Mouse (Mus musculus) MEL (cell line): ENCODE data around the gene Gpd1. TPM values are rescaled to one million over a fixed set of nuclear protein-coding genes. Genes with fewer than 3 reads are reported as not detected.

ENCODE experiments used
- DNase-seq: peaks from one replicate; pipeline ENCODE4 v3.0.0; 2011; ENCODE audit warnings: low read depth, low spot score
- H3K27ac ChIP-seq: 2 replicates; pipeline ENCODE4 v1.5.1; 2012; ENCODE audit warnings: low read depth, mild to moderate bottlenecking, control low read depth, low read length, moderate library complexity; ENCODE audit not compliant: control insufficient read depth
- H3K27me3 ChIP-seq, 2 experiments: fragments of 150-350 bp in 1 of 2; sonication (generic) in 1 of 2; 2 replicates each; pipeline ENCODE4 v1.6.1; 2012; ENCODE audit warnings: low read length in 2 of 2, mild to moderate bottlenecking in 2 of 2, improper control_type of control experiment in 1 of 2, moderate library complexity in 1 of 2; ENCODE audit not compliant: insufficient read depth in 2 of 2, control insufficient read depth in 1 of 2
- H3K36me3 ChIP-seq, 2 experiments: 2 replicates each; pipeline ENCODE4 v1.6.1; 2012 to 2014; ENCODE audit warnings: low read length in 2 of 2, improper control_type of control experiment in 1 of 2, inconsistent platforms in 1 of 2, mild to moderate bottlenecking in 1 of 2; ENCODE audit not compliant: insufficient read depth in 2 of 2, control insufficient read depth in 1 of 2
- H3K4me1 ChIP-seq, 2 experiments: fragments of 150-350 bp in 1 of 2; sonication (generic) in 1 of 2; 2 replicates each; pipeline ENCODE4 v1.6.1; 2012; ENCODE audit warnings: low read length in 2 of 2, improper control_type of control experiment in 1 of 2, mild to moderate bottlenecking in 1 of 2; ENCODE audit not compliant: insufficient read depth in 2 of 2, control insufficient read depth in 1 of 2
- H3K4me3 ChIP-seq, 2 experiments: fragments of 150-350 bp in 1 of 2; sonication (generic) in 1 of 2; 2 replicates each; pipeline ENCODE4 v1.5.1; 2012; ENCODE audit warnings: low read depth in 2 of 2, low read length in 2 of 2, mild to moderate bottlenecking in 2 of 2, moderate library complexity in 2 of 2, control low read depth in 1 of 2, improper control_type of control experiment in 1 of 2; ENCODE audit not compliant: control insufficient read depth in 1 of 2, insufficient read depth in 1 of 2
- H3K79me2 ChIP-seq: 2 replicates; pipeline ENCODE4 v1.6.1; 2012; ENCODE audit warnings: mild to moderate bottlenecking, low read length, moderate library complexity; ENCODE audit not compliant: control insufficient read depth, poor library complexity, insufficient read depth
- H3K9ac ChIP-seq: 2 replicates; pipeline ENCODE4 v1.6.1; 2012; ENCODE audit warnings: low read depth, mild to moderate bottlenecking, control low read depth, low read length, moderate library complexity; ENCODE audit not compliant: control insufficient read depth, poor library complexity, severe bottlenecking
- H3K9me3 ChIP-seq: fragments of 150-350 bp; sonication (generic); replicated peaks from 2 replicates; pipeline ENCODE4 v1.6.1; 2012; ENCODE audit warnings: mild to moderate bottlenecking, low read length, improper control_type of control experiment, moderate library complexity; ENCODE audit not compliant: insufficient read depth
- E2F4 ChIP-seq: IDR thresholded peaks from 2 replicates; pipeline ENCODE4 v1.6.1; 2011; ENCODE audit warnings: low read depth, low read length, improper control_type of control experiment, borderline replicate concordance
- ELF1 ChIP-seq: IDR thresholded peaks from 2 replicates; pipeline ENCODE4 v1.6.1; 2014; ENCODE audit warnings: low read depth, mild to moderate bottlenecking, inconsistent platforms, low read length, improper control_type of control experiment, moderate library complexity
- ETS1 ChIP-seq: IDR thresholded peaks from 2 replicates; pipeline ENCODE4 v1.6.1; 2012; ENCODE audit warnings: low read depth, mild to moderate bottlenecking, inconsistent platforms, low read length, improper control_type of control experiment, moderate library complexity
- HCFC1 ChIP-seq: IDR thresholded peaks from 2 replicates; pipeline ENCODE4 v1.6.1; 2012; ENCODE audit warnings: low read depth, mild to moderate bottlenecking, inconsistent platforms, low read length, improper control_type of control experiment, moderate library complexity
- KAT2A ChIP-seq: conservative IDR thresholded peaks from 2 replicates; pipeline ENCODE4 v1.6.1; 2012; ENCODE audit warnings: low read depth, low read length, improper control_type of control experiment, inconsistent platforms
- MAFK ChIP-seq: IDR thresholded peaks from 2 replicates; pipeline ENCODE4 v1.6.1; 2011; ENCODE audit warnings: low read depth, mild to moderate bottlenecking, low read length, improper control_type of control experiment, borderline replicate concordance
- MAX ChIP-seq: IDR thresholded peaks from 2 replicates; pipeline ENCODE4 v1.6.1; 2011; ENCODE audit warnings: low read length, improper control_type of control experiment
- MAZ ChIP-seq: IDR thresholded peaks from 2 replicates; pipeline ENCODE4 v1.6.1; 2012; ENCODE audit warnings: low read depth, mild to moderate bottlenecking, inconsistent platforms, low read length, improper control_type of control experiment
- MEF2A ChIP-seq: IDR thresholded peaks from 2 replicates; pipeline ENCODE4 v1.6.1; 2014; ENCODE audit warnings: low read depth, mild to moderate bottlenecking, inconsistent platforms, low read length, improper control_type of control experiment; ENCODE audit not compliant: poor library complexity, insufficient replicate concordance, severe bottlenecking; ENCODE audit errors: extremely low read depth
- MXI1 ChIP-seq: IDR thresholded peaks from 2 replicates; pipeline ENCODE4 v1.6.1; 2011; ENCODE audit warnings: mild to moderate bottlenecking, low read depth, low read length, improper control_type of control experiment
- MYB ChIP-seq: IDR thresholded peaks from 2 replicates; pipeline ENCODE4 v1.6.1; 2011; ENCODE audit warnings: mild to moderate bottlenecking, low read depth, low read length, improper control_type of control experiment
- NRF1 ChIP-seq: IDR thresholded peaks from 2 replicates; pipeline ENCODE4 v1.6.1; 2014; ENCODE audit warnings: low read depth, mild to moderate bottlenecking, inconsistent platforms, low read length, improper control_type of control experiment, moderate library complexity; ENCODE audit not compliant: poor library complexity, insufficient read depth, severe bottlenecking
- POLR2AphosphoS5 ChIP-seq: IDR thresholded peaks from 2 replicates; pipeline ENCODE4 v1.6.1; 2012; ENCODE audit warnings: low read depth, borderline replicate concordance, mild to moderate bottlenecking, inconsistent platforms, low read length, moderate library complexity, mixed read lengths
- SMC3 ChIP-seq: IDR thresholded peaks from 2 replicates; pipeline ENCODE4 v1.6.1; 2011; ENCODE audit warnings: low read depth, low read length, improper control_type of control experiment
- TAL1 ChIP-seq: IDR thresholded peaks from 2 replicates; pipeline ENCODE4 v1.6.1; 2012; ENCODE audit warnings: mild to moderate bottlenecking, inconsistent platforms, low read length, moderate library complexity, mixed read lengths
- UBTF ChIP-seq: IDR thresholded peaks from 2 replicates; pipeline ENCODE4 v1.6.1; 2012; ENCODE audit warnings: low read depth, mild to moderate bottlenecking, inconsistent platforms, low read length, improper control_type of control experiment, moderate library complexity, borderline replicate concordance; ENCODE audit not compliant: insufficient read depth
- USF1 ChIP-seq: IDR thresholded peaks from 2 replicates; pipeline ENCODE4 v1.6.1; 2014; ENCODE audit warnings: low read depth, mild to moderate bottlenecking, inconsistent platforms, low read length, improper control_type of control experiment, moderate library complexity
- USF2 ChIP-seq, 2 experiments: IDR thresholded peaks; 2 replicates each; pipeline ENCODE4 v1.6.1; 2011 to 2012; ENCODE audit warnings: improper control_type of control experiment in 2 of 2, low read length in 2 of 2, borderline replicate concordance in 1 of 2, inconsistent platforms in 1 of 2, low read depth in 1 of 2, mild to moderate bottlenecking in 1 of 2; ENCODE audit not compliant: insufficient read depth in 1 of 2
- ZKSCAN1 ChIP-seq: IDR thresholded peaks from 2 replicates; pipeline ENCODE4 v1.6.1; 2012; ENCODE audit warnings: low read depth, mild to moderate bottlenecking, inconsistent platforms, low read length, improper control_type of control experiment, moderate library complexity
- ZMIZ1 ChIP-seq: IDR thresholded peaks from 2 replicates; pipeline ENCODE4 v1.6.1; 2012; ENCODE audit warnings: low read depth, mild to moderate bottlenecking, inconsistent platforms, low read length, improper control_type of control experiment, moderate library complexity
- polyA plus RNA-seq, 2 experiments: library from polyadenylated mRNA; stranded (reverse) in 1 of 2; unstranded in 1 of 2; fragments of >175 nt in 1 of 2; fragments of >200 nt in 1 of 2; gene quantifications; 2 replicates each; pipeline versions ENCODE4 v1.2.1 to v1.2.4; 2012; ENCODE audit warnings: low replicate concordance in 2 of 2, low read depth in 1 of 2; ENCODE audit not compliant: insufficient read length in 2 of 2, insufficient read depth in 1 of 2, missing spikeins in 1 of 2
- total RNA-seq: library from RNA; depleted of rRNA; stranded (reverse); fragments of 300-350 nt; gene quantifications from 2 replicates; pipeline ENCODE4 v1.2.3, GENCODE M21; 2012

Gpd1 gene
- total and polyA plus RNA-seq, 3 experiments = 0.23 to 0.52 TPM; not detected in 1

DNA sequence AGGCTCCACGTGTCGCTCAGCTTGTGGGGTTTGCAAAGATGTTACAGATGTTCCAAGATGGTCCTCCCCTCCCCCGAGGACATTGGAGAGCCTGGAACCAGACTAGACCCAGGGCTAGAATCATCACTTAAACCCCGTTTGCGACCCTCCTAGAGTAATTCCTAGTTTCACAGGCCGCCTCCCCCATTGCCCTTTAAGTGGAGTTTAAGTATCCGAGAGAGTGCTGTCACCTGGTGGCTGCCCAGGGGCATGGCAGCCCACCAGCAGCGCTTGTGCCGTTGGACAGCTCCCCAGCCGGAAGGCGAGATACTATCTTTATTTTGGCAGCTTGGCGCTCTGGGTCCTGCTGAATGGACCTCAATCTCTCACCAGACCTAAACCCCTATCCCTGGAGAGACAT is 48.4 kb upstream of the Gpd1 start (continued):
- no peak for TF ChIP-seq MEF2A
- no peak for TF ChIP-seq ZKSCAN1
- no peak for TF ChIP-seq ZMIZ1

DNA sequence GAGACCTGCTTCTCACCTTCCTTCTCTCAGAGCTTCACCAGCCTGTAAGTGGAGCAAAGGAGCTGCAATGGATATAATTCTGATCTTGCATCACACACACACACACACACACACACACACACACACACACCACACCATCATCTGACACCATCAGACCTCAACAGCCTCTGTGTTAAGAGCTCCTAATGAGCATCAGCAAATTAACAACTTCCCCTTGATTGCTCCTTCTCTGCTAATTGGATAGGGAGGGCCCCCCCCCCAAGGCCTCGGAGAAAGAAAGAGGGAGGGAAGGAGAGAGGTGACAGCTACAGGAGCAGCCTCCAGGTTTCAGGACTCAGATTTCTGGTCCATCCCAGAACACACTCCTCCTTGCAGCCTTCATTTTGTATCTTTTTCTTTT is 47.9 kb upstream of the Gpd1 start:
- no peak overlapping the region for H3K4me3 ChIP-seq
- no peaks in the 10 kb centered on the region for H3K79me2 ChIP-seq
- H3K27ac ChIP-seq = no peak overlapping the region
- peaks cover 0 to 5% of the 10 kb centered on the region in 2 experiments; a peak in 1 of 4 replicates for H3K36me3 ChIP-seq
- no peak for DNase-seq
- no peaks in the 10 kb centered on the region for H3K9me3 ChIP-seq
- TF ChIP-seq TAL1 (no peak), MAX (no peak), MXI1 (no peak), HCFC1 (no peak), SMC3 (no peak), KAT2A (no peak), ELF1 (no peak), UBTF (no peak), USF2 (IDR thresholded peaks at IDR 0.05; ENCODE audit: borderline replicate concordance in 1 of 2, insufficient read depth in 1 of 2, low read depth in 1 of 2, low read length in 2 of 2) (no peak), ETS1 (no peak), ZMIZ1 (no peak), POLR2AphosphoS5 (no peak), MYB (no peak), MAFK (no peak), E2F4 (no peak), MAZ (no peak), USF1 (no peak), MEF2A (no peak), NRF1 (no peak)
- H3K4me1 ChIP-seq = peaks cover 0 to 13% of the 10 kb centered on the region in 2 experiments; a peak in 2 of 4 replicates
- no peak overlapping the region for H3K9ac ChIP-seq
- peaks cover 3 to 6% of the 10 kb centered on the region in 2 experiments for H3K27me3 ChIP-seq
